Mouse (Mus musculus) midbrain, embryonic 15.5 days (tissue): ENCODE results near the gene Angel1. TPM values are rescaled to one million over a fixed set of nuclear protein-coding genes. Genes with fewer than 3 reads are reported as not detected.

Source experiments
- ATAC-seq: fragments of 200-750 bp; cut with Nextera tagmentation; replicated peaks from 2 replicates; pipeline ENCODE4 v1.8.0; 2017; ENCODE audit warnings: moderate TSS enrichment
- H3K27ac ChIP-seq: fragments of 300-500 bp; sonication (generic); 2 replicates; pipeline ENCODE4 v1.5.1; 2015; ENCODE audit warnings: mild to moderate bottlenecking, inconsistent platforms
- H3K27me3 ChIP-seq: fragments of 300-500 bp; sonication (generic); replicated peaks from 2 replicates; pipeline ENCODE4 v1.6.1; 2015; ENCODE audit warnings: inconsistent platforms
- H3K36me3 ChIP-seq: fragments of 300-500 bp; sonication (generic); replicated peaks from 2 replicates; pipeline ENCODE4 v1.6.1; 2015; ENCODE audit warnings: inconsistent platforms
- H3K4me1 ChIP-seq: fragments of 300-500 bp; sonication (generic); 2 replicates; pipeline ENCODE4 v1.6.1; 2015; ENCODE audit warnings: inconsistent platforms
- H3K4me2 ChIP-seq: fragments of 300-500 bp; sonication (generic); 2 replicates; pipeline ENCODE4 v1.6.1; 2015; ENCODE audit warnings: inconsistent platforms, mild to moderate bottlenecking, moderate library complexity
- H3K4me3 ChIP-seq: fragments of 300-500 bp; sonication (generic); 2 replicates; pipeline ENCODE4 v1.5.1; 2015; ENCODE audit warnings: mild to moderate bottlenecking, inconsistent platforms
- H3K9ac ChIP-seq: fragments of 300-500 bp; sonication (generic); 2 replicates; pipeline ENCODE4 v1.6.1; 2015; ENCODE audit warnings: mild to moderate bottlenecking, inconsistent platforms
- H3K9me3 ChIP-seq: fragments of 300-500 bp; sonication (generic); 2 replicates; pipeline ENCODE4 v1.6.1; 2016; ENCODE audit warnings: inconsistent platforms
- WGBS: fragments of 180-500 bp; shearing (Covaris S2); methylation state at CpG from one replicate; pipeline ENCODE4 v1.1.7; 2015; ENCODE audit warnings: mixed read lengths; 5-methylcytosine and 5-hydroxymethylcytosine counted together
- polyA plus RNA-seq: library from polyadenylated mRNA; unstranded; fragments of >200 nt; fragmentation: Nextera tagmentation; extraction: Ambion mirVana; gene quantifications from 2 replicates; pipeline ENCODE4 v1.2.1, GENCODE M21; 2015

Gene Angel1
- polyA plus RNA-seq, 1 experiment from 2014 or later, result 12.8 TPM

DNA sequence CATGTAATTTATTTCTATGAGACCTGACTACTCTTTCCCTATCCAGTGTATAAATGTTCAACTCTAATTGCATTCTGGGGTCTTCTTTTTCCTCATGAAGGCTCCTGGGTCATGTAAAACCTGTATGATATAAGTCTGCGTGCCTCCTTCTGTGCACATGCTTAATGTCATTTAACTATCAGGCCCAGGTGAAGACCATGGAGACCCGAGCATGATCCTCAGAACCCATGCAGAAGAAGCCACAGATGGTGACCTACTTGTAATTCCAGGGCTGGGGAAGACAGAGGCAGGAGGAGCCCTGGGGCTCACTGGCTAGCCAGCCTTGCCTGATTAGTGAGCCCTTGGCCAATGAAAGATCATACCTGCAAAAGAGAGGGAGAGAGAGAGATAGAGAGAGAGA is 65.8 kb downstream of the Angel1 start:
- Histone ChIP-seq H3K36me3 (no peaks in the 10 kb centered on the region), H3K4me2 (no peak overlapping the region), H3K27ac (0 out of 2 replicates have a peak overlapping the region, but pooled peaks have one; percentile 3), H3K27me3 (no peaks in the 10 kb centered on the region), H3K4me1 (peaks cover 8% of the 10 kb centered on the region), H3K9me3 (no peaks in the 10 kb centered on the region), H3K4me3 (no peak overlapping the region), H3K9ac (no peak overlapping the region)
- ATAC-seq, result no peak
- WGBS, result 91% methylated on average over 2 of the region's 2 CpGs

- Histone ChIP-seq H3K36me3 (no peaks in the 10 kb centered on the region), H3K4me3 (no peak overlapping the region), H3K9ac (no peak overlapping the region), H3K27me3 (no peaks in the 10 kb centered on the region), H3K4me1 (peaks cover 8% of the 10 kb centered on the region), H3K4me2 (no peak overlapping the region), H3K9me3 (no peaks in the 10 kb centered on the region), H3K27ac (peak overlapping the region; percentile 62)
- ATAC-seq, result peak; percentile 60
- 12% methylated on average over 6 of the region's 6 CpGs for WGBS
These were observed 66.8 kb downstream of the Angel1 start for GRCm38 (mm10) chr12:86659447-86659968.

- no peak overlapping the region for H3K4me2 ChIP-seq
- peak; percentile 67; the same call in 1 of the 2 replicates for ATAC-seq
- no peaks in the 10 kb centered on the region for H3K36me3 ChIP-seq
- no peaks in the 10 kb centered on the region for H3K27me3 ChIP-seq
- H3K27ac ChIP-seq, result peak overlapping the region; percentile 56
- no peak overlapping the region for H3K9ac ChIP-seq
- H3K9me3 ChIP-seq, result no peaks in the 10 kb centered on the region
- peaks cover 8% of the 10 kb centered on the region for H3K4me1 ChIP-seq
- WGBS, result 42% methylated on average over 4 of the region's 4 CpGs
- no peak overlapping the region for H3K4me3 ChIP-seq
These were observed 73.7 kb downstream of the Angel1 start for GRCm38 (mm10) chr12:86652570-86653041.

DNA sequence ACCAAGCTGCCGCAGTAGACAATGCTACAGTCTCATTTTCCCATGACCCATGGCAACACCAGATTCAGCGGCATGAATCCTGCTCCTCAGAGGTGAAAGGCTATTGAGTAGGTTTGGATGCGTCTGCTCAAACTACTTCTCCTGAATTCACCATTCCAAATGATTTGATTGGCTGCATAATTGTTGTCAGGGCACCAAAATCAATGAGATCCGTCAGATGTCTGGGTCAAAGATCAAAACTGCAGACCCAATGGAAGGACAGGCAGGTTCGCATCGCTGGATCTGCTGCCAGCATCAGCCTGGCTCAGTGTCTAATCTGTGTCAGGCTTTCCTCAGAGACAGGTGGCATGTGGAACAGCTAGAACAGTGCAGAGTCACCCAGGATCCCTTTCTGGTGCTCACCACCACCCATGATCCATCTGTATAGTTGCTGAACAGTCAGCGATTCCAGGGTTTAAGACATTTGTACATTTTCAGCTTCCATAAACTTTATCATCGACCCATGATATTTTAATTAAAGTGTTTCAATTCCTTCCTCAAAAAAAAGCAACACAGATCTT is 74.9 kb downstream of the Angel1 start:
- 89% methylated on average over 8 of the region's 8 CpGs for WGBS

More for the DNA sequence above, 74.9 kb downstream of the Angel1 start:
- no peak for ATAC-seq
- no peak overlapping the region for H3K4me3 ChIP-seq
- no peaks in the 10 kb centered on the region for H3K27me3 ChIP-seq
- H3K9ac ChIP-seq, result no peak overlapping the region
- H3K27ac ChIP-seq, result no peak overlapping the region
- H3K36me3 ChIP-seq, result no peaks in the 10 kb centered on the region
- peaks cover 17% of the 10 kb centered on the region for H3K4me1 ChIP-seq
- no peaks in the 10 kb centered on the region for H3K9me3 ChIP-seq
- no peak overlapping the region for H3K4me2 ChIP-seq

Other genes with a start within 250 kb of the Angel1 start
- 36.6 and 41.6 TPM in 2 replicates for gene Vash1, start 47.8 kb downstream of the Angel1 start, polyA plus RNA-seq
- not detected in 2 replicates for gene Lrrc74a, start 7.9 kb upstream of the Angel1 start, polyA plus RNA-seq
- 94.3 and 98.5 TPM in 2 replicates for gene Irf2bpl, start 158.3 kb upstream of the Angel1 start, polyA plus RNA-seq
- gene Cipc, start 220.6 kb upstream of the Angel1 start, polyA plus RNA-seq, result 55.0 and 56.0 TPM in 2 replicates